Mouse (Mus musculus) embryo, embryonic 10 days (tissue): ENCODE measurements around the gene Klhl35.

Experiments
- DNase-seq: peaks from one replicate; pipeline ENCODE4 v3.0.0-alpha.2; 2015; ENCODE audit warnings: low spot score

Gene Klhl35

DNA sequence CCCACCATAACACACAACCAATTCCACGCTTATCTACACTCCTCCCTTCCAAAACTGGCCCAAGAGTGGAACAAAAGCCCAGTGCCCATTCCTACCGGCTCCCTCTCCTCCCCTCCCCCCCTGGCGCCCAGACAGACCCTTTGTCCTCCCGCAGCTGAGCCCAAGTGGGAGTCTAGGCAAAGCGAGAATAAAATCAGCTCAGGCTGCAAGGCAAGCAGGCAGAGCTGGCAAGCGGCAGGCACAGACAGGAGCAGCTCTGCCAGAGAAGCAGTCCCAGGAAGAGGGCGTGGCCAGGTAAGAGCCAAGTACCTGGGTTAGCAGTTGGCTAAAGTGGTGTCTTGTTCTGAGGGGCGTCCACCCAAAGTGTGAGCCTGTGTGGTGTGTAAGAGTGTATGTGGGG lies at the start of gene Klhl35:
Klhl35 (plus strand) TSS at position 194 of the 400 bp plus-strand sequence.
- DNase-seq, result no peak

DNA sequence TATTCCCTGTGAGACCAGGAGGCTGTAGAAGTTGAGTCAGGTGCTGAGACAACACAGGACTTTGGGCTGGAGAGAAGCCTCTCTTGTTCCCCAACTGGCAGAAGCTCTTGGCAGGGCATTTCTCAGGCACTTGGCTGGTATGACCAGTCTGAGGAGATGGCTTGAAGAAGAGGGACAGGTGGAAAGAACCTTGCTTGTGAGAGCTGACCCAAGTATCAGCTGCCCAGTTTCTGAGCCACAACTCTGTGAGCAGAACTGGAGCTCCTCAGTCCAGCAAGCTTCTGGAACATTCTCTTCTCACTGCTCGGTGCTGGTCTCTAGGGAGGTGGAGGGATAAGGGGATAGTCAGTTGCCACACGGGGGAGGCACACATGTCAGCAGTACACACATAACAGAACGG lies 46.5 kb upstream of the Klhl35 start:
- DNase-seq, result no peak

DNA sequence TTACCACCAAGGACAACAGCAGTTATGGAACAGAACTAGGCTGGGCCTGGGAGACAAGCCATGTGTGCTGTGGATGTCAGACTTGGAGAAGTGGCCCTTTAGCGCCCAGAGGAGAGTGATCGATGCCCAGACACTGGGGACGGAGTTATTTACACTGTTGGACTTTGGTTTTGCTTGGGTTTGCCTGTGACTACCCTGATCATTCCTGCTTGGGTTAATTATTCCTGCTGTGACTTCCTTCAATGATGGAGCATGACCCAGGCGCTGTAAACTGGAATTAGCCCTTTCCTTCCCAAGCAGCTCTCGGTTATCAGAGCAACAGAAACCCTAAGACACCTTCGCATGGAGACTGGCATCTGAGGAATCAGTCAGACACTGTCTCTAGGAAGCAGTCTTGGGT lies 44.8 kb upstream of the Klhl35 start:
- no peak for DNase-seq

DNA sequence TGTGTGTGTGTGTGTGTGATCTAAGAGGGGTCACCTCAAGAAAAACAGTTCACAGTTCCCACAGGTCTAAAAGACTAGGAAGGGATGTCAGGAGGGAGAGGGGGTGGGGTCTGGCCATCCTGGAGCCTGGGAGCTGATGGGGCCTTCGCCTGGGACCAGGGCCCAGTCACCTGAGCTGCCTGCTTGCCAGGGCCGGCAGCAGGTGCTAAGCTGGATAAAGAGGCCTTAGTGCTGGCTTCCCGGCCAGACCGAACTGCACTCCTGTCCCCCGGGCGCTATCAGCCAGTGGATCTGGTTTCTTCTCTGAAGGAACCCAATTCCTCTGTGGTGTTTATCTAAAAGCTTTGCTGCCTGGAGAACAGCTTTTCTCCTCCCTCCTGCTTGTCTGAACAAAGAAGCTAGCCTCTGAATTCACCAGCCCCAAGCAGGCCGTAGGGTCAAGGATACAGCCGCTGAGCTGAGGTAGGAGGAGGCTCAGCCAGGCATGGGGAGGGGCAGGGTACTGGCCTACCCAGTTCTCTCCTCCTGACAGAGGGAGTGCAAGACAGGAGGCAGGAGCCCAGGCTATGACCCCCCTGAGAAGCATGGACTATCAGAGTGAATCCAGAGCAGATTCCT lies 41.2 kb upstream of the Klhl35 start:
- peak; percentile 59 for DNase-seq

DNA sequence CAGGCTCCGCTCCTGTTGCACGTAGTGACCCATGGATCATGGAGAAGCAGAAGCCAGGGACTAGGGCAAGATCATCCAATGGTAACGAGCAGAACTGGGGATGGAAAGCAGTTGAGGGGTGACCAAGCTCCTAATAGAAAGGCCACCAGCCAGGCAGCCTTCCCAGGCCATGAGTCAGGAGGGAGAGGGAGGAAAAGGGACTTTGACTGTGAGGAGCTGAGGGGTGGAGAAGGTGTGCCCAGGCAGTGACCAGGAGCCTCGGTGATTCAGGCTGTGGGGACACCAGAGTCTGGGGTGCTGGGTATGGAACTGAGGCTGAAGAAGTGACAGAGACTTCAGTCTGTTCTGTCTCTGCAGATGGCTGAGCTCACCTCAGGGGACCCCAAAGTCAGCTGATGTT lies 40.1 kb upstream of the Klhl35 start:
- DNase-seq, result no peak

DNA sequence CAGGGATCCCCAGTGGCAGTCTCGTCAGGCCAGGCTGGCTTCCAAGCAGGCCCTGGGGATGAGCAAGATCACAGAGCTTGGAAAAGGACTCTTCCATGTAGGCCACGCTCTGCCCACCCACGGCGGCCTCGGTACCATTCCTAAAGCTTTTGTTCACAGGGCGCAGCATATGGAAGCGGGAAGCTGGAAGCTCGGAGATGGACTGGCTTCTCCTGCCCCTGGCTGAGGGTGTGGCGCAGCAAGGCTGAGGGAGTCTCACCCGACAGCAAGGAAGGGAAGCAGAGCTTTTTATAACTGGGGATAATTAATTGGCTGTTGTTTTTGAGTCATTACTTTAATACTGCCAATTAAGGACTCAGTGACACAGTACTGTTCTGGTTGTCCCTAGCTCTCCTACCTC lies 38.8 kb upstream of the Klhl35 start:
- DNase-seq, result no peak

DNA sequence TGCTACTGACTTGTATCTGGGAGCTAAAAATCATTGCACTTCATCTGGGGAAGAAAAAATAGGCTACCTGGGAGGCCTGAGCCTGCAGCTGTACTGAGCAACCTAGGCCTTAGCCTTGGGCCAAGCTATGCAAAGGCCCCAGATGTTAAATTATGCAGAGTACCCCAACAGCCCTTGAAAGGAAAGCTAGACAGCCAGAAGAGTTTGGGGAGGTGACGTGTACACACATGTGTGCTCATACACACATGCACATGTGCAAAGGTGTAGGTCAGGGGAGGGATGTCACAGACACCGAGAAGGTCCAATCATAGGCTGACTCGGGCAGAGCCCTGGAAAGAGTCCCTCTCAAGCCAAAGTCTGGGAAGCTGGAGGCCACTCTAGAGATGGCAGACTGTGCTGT lies 37.8 kb upstream of the Klhl35 start:
- DNase-seq, result no peak

DNA sequence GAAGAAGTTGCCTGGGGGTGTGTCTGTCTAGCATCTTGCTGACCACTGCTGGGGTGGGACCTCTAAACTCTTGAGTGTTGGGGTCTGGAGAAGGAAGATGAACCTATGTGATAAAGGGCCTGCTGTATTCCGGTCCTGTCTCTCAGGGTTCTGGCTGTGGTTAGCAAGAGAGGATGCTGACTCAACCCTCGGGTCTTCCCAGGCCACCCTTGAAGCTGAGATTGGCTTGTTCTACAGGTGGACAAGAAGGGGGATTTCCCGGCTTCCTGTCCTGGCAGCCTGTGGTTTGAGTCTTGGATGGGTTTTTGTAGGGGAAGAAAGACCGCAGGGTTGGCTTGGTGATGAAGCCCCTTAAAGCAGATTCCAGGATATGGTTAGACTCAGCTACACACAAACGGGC lies 37.0 kb upstream of the Klhl35 start:
- no peak for DNase-seq

DNA sequence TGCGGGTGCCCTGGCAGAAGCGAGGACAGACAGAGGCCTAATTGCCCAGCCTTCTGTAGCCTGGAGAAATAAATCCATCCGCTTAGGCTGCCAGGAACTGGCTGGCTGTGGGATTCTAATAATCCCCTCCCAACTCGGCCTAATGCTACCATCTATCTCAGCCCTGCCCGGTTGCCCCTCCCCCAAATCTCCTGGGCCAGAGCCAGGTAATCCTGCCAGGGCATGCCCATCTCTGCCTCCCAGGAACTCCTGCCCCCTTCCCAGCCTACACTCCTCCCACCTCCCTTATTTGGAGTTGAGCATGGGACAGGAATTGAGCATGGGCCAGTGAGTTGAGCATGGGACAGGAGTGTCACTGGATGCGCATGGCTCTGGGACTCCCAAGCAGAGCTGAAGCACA lies 36.0 kb upstream of the Klhl35 start:
- no peak for DNase-seq

DNA sequence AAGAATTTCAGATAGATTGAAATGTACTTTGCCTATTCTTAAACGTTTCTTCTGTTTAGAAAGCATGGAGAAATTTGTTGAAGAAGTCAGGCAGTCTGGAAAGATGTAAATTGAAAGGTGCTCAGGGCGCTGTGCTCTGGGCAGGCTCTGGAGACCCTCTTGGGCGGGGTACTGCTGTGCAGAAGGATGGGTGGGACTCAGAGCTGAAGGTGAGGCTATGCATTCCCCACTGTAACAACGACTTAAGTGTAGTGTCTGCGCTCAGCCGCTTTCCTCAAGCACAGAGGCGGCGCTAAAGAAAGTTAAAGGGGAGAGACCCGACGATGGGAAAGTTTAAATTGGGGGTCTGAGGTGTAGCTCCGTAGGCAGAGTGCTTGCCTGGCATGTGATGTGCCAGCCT lies 35.6 kb upstream of the Klhl35 start:
- DNase-seq, result no peak

DNA sequence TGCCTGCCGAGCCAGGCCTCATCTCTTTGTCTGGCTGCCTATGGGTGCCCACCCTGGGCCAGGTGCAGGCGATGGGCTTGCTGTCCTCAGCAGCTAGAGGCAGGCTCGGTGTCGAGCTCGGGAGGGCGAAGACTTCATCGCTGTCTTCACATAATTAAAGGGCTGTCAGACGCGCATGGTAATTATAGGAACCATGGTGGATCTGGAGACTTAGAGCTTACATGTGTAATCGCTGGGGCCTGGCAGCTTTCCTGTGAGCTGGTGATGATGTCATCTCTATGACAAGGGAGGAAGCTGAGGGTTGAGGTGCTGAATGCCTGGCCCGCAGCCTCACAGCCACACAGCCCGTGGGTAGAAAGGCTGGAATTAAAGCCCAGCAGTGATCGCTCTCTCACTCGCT lies 33.6 kb upstream of the Klhl35 start:
- no peak for DNase-seq

DNA sequence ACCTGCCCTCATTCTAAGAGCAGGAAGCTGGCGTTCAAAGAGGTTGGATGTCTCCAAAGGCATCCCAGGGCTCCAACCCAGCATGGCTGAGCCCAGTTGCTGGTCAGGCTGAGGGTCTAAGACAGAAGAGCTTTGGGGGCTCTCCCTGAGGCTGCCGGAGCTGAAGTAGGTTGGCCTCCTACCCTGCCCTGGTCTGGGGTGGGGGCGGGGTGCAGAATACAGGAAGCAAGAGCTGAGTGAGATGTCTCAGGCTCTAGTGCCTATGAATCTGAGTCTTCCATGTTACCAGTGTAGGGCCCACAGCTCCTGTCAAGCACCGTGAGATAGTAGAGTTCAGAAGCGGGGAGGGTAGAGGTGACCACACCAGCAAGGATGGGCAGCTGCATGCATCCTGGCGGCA lies 32.9 kb upstream of the Klhl35 start:
- DNase-seq, result no peak

DNA sequence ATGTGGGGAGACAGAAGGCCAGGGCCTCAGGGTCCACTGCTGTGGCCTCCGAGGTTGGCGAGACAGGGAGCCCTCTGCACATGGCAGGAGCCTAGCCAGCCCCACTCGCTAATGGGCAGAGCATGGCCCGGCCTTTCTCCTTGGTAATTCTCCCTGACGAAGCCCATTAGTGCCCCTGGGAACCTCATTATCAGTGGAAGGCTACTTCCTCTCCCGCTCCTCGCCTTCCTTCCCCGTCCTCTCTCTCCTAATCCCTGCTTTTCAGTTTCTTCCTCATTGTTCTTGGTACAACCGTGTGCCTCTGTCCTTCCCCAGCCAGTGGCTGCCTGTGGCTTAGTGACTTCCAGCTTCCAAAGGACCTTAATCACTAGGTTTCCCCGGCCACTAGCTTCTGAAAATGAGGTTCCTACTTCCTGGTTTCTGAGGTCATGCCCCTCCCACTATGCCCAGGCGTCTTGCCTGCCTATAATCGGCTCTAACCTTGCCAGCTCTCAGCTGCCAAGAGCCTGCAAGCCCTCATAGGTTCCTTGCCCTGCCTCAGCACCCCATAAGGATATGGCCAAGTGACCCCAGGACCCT lies 31.0 kb upstream of the Klhl35 start:
- DNase-seq, result no peak

DNA sequence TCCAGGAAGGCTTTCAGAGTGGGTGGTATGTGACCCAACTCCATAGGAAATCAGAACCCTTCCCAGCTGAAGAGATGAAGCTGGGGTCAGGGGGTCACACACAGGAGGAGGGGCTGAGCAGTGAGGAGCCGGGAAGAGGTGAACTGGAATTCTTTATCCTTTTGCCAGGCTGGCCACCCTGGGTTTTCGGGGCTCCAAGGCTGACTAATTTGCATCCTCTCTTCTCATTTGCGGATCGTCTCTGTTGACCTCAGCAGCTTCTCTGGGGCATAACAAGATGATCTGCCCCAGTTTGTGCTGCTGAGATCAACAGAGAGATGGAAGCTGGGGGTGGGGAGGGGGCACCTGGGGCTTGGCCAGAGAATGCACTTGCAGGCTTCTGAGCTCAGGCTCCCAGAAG lies 29.3 kb upstream of the Klhl35 start:
- peak; percentile 62 for DNase-seq

DNA sequence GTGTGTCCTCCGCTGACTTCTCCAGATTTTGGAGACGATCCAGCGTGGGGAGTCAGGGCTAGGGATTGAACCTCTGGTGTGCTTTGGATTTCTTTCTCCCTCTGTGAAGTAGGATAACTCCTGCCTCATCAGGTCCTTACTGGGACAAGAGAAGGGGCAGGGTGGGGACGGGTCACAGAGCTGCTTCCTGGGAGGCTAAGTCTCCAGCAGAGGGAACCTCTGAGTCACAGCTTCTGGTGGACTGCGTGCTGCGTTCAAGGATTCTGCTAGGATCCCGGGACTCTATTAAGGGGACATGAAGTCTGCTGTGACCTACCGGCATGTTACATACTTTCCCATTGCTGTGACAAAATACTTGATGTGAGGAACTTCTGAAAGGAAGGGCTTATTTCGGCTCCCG lies 26.9 kb upstream of the Klhl35 start:
- no peak for DNase-seq

DNA sequence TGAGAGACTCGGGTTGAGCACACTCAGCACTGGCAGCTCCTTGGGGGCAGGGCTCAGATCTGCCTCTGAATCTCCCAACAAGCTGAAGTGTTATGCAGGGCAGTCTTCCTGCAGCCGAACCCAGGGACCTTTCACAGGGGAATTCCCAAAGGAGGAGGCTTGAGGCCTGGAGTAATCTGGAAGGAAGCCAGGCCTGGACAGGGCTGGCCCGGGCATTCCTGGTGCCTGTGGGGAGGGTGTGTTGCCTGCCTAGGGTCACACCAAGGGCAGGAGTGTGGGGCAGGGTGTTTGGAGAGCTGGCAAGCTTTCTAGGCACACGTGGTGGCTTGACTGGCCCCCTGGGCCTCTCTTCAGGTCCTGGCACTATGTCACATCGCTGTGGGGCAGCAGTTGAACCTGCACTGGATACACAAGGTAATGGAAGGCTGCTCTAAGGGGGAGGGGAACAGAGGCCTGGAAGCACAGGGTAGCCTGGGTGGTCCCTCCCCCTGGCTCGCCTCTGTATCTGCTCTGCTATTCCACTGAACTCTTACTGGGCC lies 24.2 kb upstream of the Klhl35 start:
- peak; percentile 52 for DNase-seq

DNA sequence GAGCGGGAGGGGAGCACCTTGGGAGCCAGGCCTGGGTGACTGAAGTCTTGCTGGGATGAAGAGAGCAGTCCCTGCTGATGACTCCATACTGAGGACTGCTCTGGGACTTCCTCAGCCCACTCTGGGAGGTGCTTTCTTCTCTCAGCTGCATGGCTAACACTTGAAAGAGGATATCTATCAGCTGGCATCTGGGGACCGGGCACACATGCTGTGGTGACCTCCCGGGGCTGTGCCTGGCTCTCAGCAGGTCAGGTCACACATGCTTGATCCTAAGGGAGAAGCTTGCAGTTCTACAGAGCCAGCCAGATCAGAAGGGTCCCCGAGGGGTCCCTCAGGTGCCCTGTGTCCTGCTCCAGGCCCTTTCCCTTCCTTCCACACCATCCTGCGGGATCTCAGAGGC lies 22.6 kb upstream of the Klhl35 start:
- no peak for DNase-seq

DNA sequence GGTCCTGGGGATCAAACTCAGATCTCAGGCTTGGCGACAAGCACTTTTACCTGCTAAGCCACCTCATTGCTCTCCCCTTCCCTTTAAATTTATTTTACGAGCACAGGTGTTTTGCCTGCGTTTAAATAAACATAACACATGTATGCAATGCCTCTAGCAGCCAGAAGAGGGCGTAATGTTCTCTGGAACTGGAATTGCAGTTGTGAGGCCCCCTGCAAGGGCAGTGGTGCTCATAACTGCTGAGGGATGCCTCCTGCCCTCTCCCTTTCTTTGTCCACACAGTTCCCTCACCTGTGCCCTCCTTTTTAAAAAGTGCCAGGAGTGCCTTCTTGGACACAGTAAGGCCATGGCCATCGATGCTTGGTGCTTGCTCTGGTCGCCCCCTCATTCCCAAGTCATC lies 21.8 kb upstream of the Klhl35 start:
- no peak for DNase-seq

DNA sequence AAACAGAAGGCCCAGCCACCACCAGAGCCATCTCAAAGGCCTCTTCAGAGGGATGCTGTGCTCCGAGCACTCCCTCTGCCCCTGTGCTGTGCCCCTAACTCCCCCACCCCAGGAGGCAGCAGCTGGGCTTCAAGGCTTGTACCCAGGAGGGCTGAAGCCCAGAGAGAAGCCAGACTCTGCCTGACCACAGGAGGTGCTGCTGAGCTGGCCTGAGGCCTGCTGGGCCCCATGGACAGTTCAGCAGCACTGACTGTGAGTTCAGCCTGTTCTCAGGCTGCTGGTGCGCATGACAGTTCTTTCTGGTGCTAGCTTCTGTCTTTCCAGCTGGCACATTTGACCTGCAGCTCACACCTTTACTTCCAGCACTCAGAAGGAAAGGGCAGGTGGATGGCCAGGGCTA lies 20.0 kb upstream of the Klhl35 start:
- peak; percentile 63 for DNase-seq

DNA sequence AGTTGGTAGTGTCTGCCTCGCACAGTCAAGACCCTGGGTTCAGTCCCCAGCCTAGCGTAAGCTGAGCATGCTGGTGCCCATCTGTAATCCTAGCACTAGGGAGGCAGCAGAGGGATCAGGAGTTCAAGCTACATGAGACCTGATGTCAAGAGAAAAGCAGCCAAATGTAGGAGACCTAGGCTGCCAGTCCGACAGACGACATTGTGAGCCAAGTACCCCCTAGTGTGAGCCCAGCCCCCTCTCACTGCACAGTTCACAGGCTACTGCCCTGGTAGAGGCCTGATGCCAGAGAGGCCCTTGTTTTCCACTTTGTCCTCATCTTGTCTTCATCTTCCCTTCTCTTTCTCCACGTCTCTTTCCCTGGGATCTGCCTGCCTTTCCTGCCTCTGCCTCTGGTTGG lies 18.5 kb upstream of the Klhl35 start:
- no peak for DNase-seq

DNA sequence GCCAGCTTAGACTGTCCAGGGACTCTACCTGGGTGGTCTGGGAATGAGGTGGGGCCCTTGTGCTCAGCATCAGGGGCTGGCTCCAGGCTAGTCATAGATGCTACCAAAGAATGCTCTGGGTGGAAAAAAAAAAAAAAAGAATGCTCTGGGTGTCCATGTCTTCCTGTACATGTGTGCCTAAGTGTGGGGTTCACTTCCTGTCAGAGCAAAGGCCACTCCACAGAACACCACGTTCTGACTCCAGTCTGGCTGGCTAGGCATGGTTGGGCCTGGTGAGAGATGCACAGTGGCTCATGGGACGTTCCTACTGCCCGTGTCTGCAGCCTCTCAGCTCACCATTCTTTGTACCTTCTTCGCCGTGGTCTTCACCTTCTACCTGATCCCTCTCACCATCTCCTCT lies 17.2 kb upstream of the Klhl35 start:
- no peak for DNase-seq

DNA sequence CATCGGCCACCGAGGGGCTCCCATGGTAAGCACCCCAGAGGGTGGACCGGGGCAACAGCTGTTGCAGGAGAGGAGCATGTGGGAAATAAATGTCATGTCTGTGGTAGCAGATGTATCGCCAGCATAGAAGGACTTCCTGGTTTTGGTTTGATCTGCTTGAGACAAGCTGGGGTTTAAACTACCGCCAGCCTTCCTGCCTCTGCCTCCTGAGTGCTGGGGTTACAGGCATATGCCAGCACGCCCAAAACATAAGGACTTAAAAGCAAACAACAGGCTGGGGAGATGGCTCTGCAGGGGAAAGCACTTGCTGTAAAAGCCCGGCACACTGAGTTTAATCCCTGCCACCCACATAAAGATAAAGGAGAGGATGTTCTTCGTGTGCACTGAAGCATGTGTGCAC lies 16.7 kb upstream of the Klhl35 start:
- no peak for DNase-seq

DNA sequence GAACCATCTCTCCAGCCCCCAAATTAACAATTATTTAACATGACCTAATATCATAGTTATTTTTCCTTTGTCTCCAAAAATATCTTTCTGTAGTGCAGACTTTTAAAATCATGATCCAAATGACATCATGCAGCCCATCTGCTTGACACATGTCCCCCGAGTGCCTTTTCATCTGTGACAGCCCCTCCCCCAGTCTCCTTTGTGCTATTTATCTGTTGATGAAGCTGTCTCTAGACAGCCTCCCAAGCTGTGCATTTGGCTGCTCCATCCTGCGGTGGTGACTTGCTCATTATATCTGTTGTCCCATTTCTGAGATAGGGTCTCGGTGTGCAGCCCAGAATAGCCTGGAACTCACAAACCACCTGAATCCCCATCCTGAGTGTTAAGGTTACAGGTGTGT lies 16.1 kb upstream of the Klhl35 start:
- no peak for DNase-seq

DNA sequence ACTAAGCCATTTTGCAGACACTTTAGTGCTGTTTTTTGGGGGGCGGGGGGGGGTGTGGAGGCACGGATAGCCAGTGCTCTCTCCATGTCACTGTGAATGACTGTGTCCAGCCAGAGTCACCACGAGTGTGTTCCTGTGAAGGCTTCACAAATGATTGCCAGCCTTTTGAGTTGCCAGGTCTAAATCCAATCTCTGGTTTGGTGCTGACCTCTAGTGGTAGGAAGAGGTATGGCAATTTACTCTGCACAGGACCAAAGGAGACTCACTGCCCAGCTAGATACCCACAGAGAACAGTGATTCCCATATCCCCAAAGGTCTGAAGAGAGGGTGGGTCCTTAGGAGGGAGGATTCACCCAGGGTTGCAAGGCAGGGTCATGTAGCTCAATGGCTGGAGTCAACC lies 15.1 kb upstream of the Klhl35 start:
- peak; percentile 90 for DNase-seq
